Mouse (Mus musculus): ENCODE results near the gene Cnih2. TPM values are rescaled to one million over a fixed set of nuclear protein-coding genes. Genes with fewer than 3 reads are reported as not detected.
A peak's percentile ranks its signal among the peaks of the same experiment; 100 is the strongest.

Cnih2 gene
- polyA plus RNA-seq, 1 experiment from 2014 or later: 38.7 TPM

DNA sequence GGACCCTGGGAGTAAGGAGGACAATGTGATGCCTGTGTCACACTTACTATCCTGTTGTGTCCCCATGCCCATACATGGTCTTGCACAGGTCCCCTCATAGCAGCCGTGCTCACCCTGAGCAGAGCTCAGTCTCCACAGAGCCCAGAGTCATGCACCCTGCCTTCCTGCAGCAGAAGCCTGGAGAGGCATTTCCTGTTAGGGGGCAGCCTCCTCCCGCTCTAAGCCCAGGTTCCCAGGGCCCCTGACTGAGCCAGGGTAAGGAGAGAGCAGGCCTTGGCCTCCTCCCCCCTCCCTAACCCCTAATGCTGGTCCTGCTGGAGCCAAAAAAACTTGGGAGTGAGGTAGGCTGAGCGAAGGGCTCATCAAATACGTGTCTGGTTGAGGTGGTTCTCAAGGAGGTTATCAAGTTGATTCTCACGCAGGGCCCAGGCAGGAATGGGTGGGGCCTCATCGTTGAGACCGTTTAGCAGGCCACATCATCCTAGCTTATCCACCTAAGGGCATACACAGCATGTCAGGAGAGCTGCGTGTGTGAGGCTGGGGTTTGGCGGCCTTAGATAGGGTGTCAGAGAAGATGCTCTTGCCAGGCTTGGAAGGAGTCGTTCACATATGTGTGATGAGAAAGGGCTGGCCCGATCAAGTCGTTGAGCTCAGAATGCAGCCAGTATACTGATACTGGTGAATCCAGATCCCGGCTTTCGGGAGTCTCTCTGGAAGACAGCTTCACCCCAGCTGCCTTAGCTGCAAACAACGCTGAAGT lies 31.1 kb downstream of the Cnih2 start:
- peaks cover 6% of the 10 kb centered on the region for H3K27me3 ChIP-seq
- peak overlapping the region; percentile 92 for H3K27ac ChIP-seq (replicated peaks)
- no peak overlapping the region for H3K9ac ChIP-seq
- H3K4me3 ChIP-seq (replicated peaks): peak overlapping the region; percentile 70
- H3K4me1 ChIP-seq: peaks cover 75% of the 10 kb centered on the region
- WGBS: 5% methylated on average over 15 of the region's 15 CpGs
- ATAC-seq (ENCODE audit: insufficient number of reproducible peaks, low FRiP score, low TSS enrichment, low read depth): no peak
- no peaks in the 10 kb centered on the region for H3K36me3 ChIP-seq
- no peaks in the 10 kb centered on the region for H3K9me3 ChIP-seq (replicated peaks)
- peak overlapping the region; percentile 82 for H3K4me2 ChIP-seq (replicated peaks)

DNA sequence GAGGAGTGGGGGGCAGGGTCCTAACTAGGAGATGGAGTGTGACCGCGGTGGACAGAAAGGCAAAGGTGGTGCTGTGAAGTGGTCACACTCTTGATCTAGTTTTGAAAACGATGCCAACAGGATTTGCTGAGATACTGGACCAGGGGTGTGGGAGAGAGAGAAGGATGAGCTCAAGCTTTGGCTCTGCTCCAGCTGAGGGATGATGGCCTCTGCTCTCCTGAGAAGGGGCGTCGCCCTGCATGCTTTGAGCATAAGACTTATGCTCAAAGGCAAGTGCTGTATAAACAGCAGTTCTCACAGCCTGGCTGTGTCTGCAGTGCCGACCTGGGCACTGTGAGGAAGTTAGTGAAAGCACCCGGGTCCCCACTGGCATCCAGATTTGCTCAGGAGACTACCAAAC lies 33.2 kb downstream of the Cnih2 start:
- peaks cover 73% of the 10 kb centered on the region for H3K4me1 ChIP-seq
- H3K4me3 ChIP-seq (replicated peaks): no peak overlapping the region
- H3K27me3 ChIP-seq: peaks cover 6% of the 10 kb centered on the region
- no peak overlapping the region for H3K9ac ChIP-seq
- 0 out of 2 replicates have a peak overlapping the region, but pooled peaks have one; percentile 17 for H3K27ac ChIP-seq (replicated peaks)
- no peak overlapping the region for H3K4me2 ChIP-seq (replicated peaks)
- H3K36me3 ChIP-seq: no peaks in the 10 kb centered on the region
- 55% methylated on average over 7 of the region's 7 CpGs for WGBS
- no peaks in the 10 kb centered on the region for H3K9me3 ChIP-seq (replicated peaks)
- no peak for ATAC-seq (ENCODE audit: insufficient number of reproducible peaks, low FRiP score, low TSS enrichment, low read depth)

DNA sequence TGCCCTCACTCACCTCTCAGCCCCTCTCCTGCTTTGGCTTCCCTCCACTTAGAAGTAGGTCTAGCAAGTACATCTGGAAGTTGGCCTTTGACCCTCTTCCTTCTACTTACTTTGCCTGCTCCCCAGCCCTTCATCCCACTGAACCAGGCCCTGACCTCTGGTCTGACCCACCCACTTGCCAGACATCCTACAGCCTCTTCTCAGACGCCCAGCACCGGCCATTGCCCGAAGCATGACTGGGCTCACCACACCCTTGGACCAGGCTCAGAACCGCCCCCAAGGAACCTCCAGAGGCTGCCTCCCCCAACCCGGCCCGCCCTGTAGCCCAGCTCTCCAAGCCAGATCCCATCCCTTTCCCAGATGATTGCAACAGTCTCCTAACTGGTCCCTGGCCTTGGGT lies 35.9 kb downstream of the Cnih2 start:
- Histone ChIP-seq H3K36me3 (no peaks in the 10 kb centered on the region), H3K27me3 (no peaks in the 10 kb centered on the region), H3K9me3 (replicated peaks) (no peaks in the 10 kb centered on the region), H3K9ac (no peak overlapping the region), H3K27ac (replicated peaks) (no peak overlapping the region), H3K4me1 (peaks cover 63% of the 10 kb centered on the region), H3K4me2 (replicated peaks) (no peak overlapping the region), H3K4me3 (replicated peaks) (no peak overlapping the region)
- 55% methylated on average over 6 of the region's 6 CpGs for WGBS
- no peak for ATAC-seq (ENCODE audit: insufficient number of reproducible peaks, low FRiP score, low TSS enrichment, low read depth)

DNA sequence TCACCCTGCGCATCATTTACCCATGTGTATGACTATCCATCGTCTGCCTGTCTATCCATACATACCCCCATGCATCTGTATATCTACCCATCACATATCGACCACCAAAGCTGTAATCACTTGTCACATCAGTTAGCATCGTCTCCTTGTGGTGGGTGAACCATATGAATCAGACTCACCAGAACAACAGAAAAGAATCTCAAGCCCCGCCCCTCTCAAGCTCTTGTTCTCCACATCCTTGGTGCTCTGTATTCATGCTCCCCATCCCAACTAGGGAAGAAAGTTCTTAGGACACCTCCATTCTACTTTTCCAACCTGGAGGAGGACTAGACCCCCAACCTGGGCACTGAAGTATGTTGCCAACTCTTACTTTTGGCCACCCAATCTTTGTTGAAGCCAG lies 36.3 kb downstream of the Cnih2 start:
- no peak for ATAC-seq (ENCODE audit: insufficient number of reproducible peaks, low FRiP score, low TSS enrichment, low read depth)
- no peaks in the 10 kb centered on the region for H3K27me3 ChIP-seq
- no peaks in the 10 kb centered on the region for H3K9me3 ChIP-seq (replicated peaks)
- 81% methylated on average over 5 of the region's 5 CpGs for WGBS
- no peaks in the 10 kb centered on the region for H3K36me3 ChIP-seq
- peaks cover 59% of the 10 kb centered on the region for H3K4me1 ChIP-seq
- H3K9ac ChIP-seq: no peak overlapping the region
- no peak overlapping the region for H3K27ac ChIP-seq (replicated peaks)
- H3K4me3 ChIP-seq (replicated peaks): no peak overlapping the region
- no peak overlapping the region for H3K4me2 ChIP-seq (replicated peaks)

DNA sequence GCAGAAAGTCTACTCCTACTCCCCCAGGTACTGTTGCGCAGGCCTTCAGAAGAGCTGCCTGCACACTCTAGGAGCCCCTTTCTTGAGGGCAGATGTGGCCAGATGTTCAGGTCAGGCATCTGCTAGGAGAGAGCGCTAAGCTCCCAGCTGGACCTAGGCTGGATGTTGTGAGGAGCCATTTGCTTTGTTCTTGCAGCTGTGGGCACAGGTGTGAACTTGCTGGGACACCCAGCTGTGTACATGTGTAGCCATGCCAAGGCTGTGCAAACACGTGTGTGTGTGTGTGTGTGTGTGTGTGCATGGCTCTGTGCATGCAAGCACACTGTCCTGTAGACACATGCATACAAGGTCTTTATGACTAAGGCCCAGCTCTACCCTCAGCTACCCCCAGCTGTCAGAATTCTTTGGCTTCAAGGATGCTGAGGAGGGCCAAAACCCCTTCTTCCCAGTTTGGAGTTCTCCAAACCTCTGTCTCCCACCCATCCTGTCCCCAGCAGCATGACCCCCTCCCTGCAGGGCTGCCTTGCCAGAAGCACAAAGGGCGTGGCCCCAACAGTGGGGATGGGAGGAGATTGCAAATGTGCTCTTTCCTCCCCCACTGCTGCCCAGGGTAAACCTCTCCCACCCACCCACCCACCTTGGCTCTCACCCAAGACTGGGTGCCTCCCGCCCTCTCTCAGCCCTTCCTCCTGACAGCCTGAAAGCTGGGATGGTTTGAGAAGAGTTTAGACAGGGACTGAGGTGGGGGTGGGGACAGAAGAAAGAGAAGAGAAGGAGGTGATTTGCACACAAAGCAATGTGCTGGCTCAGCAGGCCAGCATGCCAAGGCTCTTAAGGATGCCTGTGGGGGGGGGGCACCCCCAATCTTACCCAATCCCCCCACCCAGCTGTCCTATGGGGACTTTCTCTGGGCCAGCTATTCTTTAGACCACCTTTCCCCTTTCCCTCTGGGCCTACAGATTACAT lies 37.7 kb downstream of the Cnih2 start:
- no peak overlapping the region for H3K9ac ChIP-seq
- H3K27me3 ChIP-seq: no peaks in the 10 kb centered on the region
- peak; percentile 45; the same call in 1 of the 2 replicates for ATAC-seq (ENCODE audit: insufficient number of reproducible peaks, low FRiP score, low TSS enrichment, low read depth)
- no peak overlapping the region for H3K4me3 ChIP-seq (replicated peaks)
- no peaks in the 10 kb centered on the region for H3K9me3 ChIP-seq (replicated peaks)
- H3K27ac ChIP-seq (replicated peaks): peak overlapping the region; percentile 81
- H3K4me2 ChIP-seq (replicated peaks): no peak overlapping the region; the same call in 1 of the 2 replicates
- WGBS: 38% methylated on average over 5 of the region's 5 CpGs
- peaks cover 65% of the 10 kb centered on the region for H3K4me1 ChIP-seq
- no peaks in the 10 kb centered on the region for H3K36me3 ChIP-seq

DNA sequence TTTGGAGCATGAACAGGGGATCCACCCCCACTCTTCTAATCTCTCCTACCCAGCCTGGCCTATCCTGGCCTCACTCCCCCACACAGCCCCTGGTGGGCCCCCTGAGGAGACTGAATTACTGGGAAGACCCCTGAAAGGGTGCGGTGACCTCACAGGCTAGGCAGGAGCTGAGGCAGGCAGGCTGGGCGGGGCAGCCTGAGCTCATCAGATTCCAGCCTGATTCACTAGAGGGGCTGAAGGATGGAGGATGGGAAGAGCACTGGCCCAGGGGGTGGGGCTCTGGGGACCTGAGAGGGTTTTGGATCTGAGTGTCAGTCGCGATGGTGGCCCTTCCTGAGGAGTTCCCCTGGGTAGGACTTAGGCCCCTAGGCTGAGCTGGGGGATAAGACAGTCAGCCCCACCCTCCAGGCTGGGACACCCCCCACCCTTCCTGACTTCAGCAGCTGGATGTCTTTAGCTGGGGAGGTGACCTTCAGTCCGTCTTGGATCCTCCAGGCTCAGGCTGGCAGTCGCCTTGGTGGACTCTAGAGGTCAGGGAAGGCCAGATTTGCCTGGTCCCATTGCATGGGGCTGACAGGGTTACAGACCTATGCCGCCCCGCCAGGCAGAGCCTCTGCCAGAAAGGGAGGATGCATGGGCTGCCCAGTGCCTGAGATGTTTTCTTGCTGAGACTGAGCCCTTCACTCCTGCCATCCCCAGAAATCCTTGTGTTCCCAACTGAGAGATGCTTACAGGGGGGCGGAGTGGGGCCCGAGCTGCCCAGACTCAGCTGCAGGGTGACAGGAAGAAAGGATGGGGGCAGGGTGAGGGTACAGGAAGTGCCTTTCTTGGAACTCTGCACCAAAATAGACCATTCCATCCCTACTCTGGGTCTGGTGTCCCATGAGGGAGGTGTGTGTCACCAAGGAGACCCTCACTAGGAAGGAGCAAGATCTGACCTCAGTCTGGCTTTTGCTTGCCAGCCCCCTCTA lies 39.2 kb downstream of the Cnih2 start:
- H3K36me3 ChIP-seq: no peaks in the 10 kb centered on the region
- H3K27ac ChIP-seq (replicated peaks): peak overlapping the region; percentile 81
- H3K4me3 ChIP-seq (replicated peaks): no peak overlapping the region
- H3K27me3 ChIP-seq: no peaks in the 10 kb centered on the region
- no peak overlapping the region; the same call in 1 of the 2 replicates for H3K4me2 ChIP-seq (replicated peaks)
- 23% methylated on average over 10 of the region's 10 CpGs for WGBS
- H3K9ac ChIP-seq: no peak overlapping the region
- H3K9me3 ChIP-seq (replicated peaks): no peaks in the 10 kb centered on the region
- peaks cover 52% of the 10 kb centered on the region for H3K4me1 ChIP-seq
- peak; percentile 16; the same call in 1 of the 2 replicates for ATAC-seq (ENCODE audit: insufficient number of reproducible peaks, low FRiP score, low TSS enrichment, low read depth)

DNA sequence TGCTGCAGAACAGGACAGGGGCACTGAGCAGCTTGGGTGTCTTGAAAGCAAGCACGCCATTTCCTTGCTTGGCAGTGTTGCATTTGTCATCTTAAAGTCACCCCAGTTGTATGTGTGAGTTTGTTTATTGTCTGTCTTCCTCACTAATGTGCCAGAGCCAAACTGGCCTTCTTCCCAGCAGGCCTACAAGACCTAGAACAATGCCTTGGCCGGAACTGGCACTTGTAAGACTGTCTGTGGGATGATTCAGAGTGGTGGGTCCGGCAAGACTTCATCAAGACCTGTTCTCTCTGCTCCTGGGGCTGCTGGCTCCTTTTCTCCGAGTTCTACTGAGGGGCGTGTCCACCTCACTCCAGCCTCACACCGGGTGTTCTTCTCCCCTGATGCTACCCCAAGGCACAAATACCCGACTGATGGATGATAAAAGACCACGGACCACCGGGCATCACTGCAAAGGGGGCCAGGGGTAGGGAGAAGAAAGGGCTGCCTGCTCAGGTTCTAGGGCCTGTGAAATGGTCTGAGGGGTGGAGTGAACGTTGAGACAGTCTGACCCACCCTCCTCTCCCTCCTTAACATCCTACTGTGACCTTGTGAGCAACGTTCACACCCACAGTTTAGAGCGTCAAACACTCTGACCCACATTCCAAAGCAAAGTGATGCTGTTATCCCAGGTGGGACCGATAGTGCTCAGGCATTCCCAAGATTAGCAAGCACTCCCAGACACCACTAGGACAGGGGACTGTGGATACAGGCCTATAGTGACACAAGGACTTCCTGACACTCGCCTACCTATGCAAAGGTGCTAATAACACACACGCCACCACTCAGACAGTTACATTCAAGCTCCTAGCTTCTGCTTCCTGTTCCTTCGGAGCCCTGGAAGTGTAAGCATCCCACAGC lies 40.2 kb downstream of the Cnih2 start:
- 0 out of 2 replicates have a peak overlapping the region, but pooled peaks have one; percentile 0 for H3K9ac ChIP-seq
- H3K27me3 ChIP-seq: peaks cover 6% of the 10 kb centered on the region
- peak overlapping the region; percentile 81 for H3K27ac ChIP-seq (replicated peaks)
- H3K4me1 ChIP-seq: peaks cover 52% of the 10 kb centered on the region
- H3K4me2 ChIP-seq (replicated peaks): no peak overlapping the region
- H3K9me3 ChIP-seq (replicated peaks): no peaks in the 10 kb centered on the region
- no peak overlapping the region for H3K4me3 ChIP-seq (replicated peaks)
- ATAC-seq (ENCODE audit: insufficient number of reproducible peaks, low FRiP score, low TSS enrichment, low read depth): no peak
- H3K36me3 ChIP-seq: no peaks in the 10 kb centered on the region
- 29% methylated on average over 16 of the region's 16 CpGs for WGBS

DNA sequence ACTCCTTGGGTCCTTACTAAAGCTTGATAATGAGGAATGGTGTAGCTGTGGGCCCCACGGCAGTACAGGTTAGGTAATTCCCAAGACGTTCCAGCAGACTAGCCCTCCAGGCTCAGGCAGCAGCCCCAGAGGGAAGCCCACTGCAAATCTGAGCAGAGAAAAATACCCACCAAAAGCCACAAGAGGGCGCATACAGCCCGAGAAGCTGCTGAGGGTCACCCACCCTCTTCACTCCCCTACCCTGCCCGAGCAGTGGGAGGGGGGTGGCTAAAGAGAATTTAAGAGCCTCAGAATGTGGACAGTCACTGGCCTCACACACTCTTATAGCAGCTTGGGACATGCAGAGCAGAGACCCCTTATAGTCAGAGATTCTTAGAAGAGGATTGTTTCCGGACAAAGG lies 42.1 kb downstream of the Cnih2 start:
- H3K4me1 ChIP-seq: peaks cover 54% of the 10 kb centered on the region

DNA sequence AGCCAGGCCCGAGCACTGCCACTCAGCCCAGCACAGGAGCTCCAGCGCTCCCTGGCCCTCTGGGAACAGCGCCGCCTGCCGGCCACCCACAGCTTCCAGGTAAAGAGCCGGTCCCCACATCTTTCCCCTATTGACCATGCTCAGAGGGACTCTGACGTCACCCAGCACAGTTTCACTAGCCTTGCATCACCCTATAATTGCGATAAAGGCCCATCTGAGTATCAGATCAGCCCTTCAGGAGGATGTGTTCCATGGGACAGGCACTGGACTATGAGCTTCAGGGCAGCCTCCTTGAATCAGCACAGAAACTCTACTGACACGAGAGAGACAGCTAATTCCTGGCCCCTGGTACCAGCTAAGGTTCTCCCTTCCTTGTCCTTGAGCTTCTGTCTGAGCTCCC lies 44.4 kb downstream of the Cnih2 start:
- H3K4me2 ChIP-seq (replicated peaks): no peak overlapping the region
- H3K27ac ChIP-seq (replicated peaks): no peak overlapping the region
- H3K9ac ChIP-seq: no peak overlapping the region
- peaks cover 31% of the 10 kb centered on the region for H3K27me3 ChIP-seq
- H3K36me3 ChIP-seq: peaks cover 7% of the 10 kb centered on the region; the same call in 1 of the 2 replicates
- ATAC-seq (ENCODE audit: insufficient number of reproducible peaks, low FRiP score, low TSS enrichment, low read depth): no peak
- no peaks in the 10 kb centered on the region for H3K9me3 ChIP-seq (replicated peaks)
- H3K4me1 ChIP-seq: peaks cover 49% of the 10 kb centered on the region
- H3K4me3 ChIP-seq (replicated peaks): no peak overlapping the region
- 22% methylated on average over 9 of the region's 9 CpGs for WGBS

More for the DNA sequence above, 42.1 kb downstream of the Cnih2 start:
- 0 out of 2 replicates have a peak, but pooled peaks have one; percentile 11 for ATAC-seq (ENCODE audit: insufficient number of reproducible peaks, low FRiP score, low TSS enrichment, low read depth)
- H3K27ac ChIP-seq (replicated peaks): no peak overlapping the region
- H3K27me3 ChIP-seq: peaks cover 25% of the 10 kb centered on the region
- H3K36me3 ChIP-seq: no peaks in the 10 kb centered on the region
- H3K4me3 ChIP-seq (replicated peaks): no peak overlapping the region
- H3K9ac ChIP-seq: no peak overlapping the region
- no peak overlapping the region for H3K4me2 ChIP-seq (replicated peaks)
- no peaks in the 10 kb centered on the region for H3K9me3 ChIP-seq (replicated peaks)
- 10% methylated on average over 6 of the region's 6 CpGs for WGBS

DNA sequence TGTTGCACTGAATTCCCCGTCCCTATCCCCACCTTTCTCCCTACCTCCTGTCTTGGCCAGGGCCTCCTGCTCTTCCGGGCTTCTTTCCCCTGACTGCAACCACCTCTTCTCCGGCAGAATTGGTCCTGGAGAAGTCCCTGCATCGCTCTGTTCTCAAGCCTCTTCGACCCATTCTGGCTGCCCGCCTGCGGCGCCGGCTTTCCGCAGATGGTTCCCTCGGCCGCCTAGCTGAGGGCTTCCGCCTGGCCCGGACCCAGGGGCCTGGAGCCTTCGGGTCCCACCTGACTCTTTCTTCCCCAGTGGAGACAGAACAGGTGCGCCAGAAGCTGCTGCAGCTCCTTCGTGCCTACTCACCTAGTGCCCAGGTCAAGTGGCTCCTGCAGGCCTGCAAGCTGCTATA lies 45.5 kb downstream of the Cnih2 start:
- H3K4me3 ChIP-seq (replicated peaks): no peak overlapping the region
- H3K27ac ChIP-seq (replicated peaks): no peak overlapping the region
- H3K36me3 ChIP-seq: peaks cover 17% of the 10 kb centered on the region
- H3K9me3 ChIP-seq (replicated peaks): no peaks in the 10 kb centered on the region
- peaks cover 43% of the 10 kb centered on the region for H3K4me1 ChIP-seq
- peaks cover 31% of the 10 kb centered on the region for H3K27me3 ChIP-seq
- WGBS: 69% methylated on average over 17 of the region's 17 CpGs
- no peak overlapping the region for H3K9ac ChIP-seq
- no peak for ATAC-seq (ENCODE audit: insufficient number of reproducible peaks, low FRiP score, low TSS enrichment, low read depth)
- no peak overlapping the region for H3K4me2 ChIP-seq (replicated peaks)
